Mouse (Mus musculus): ENCODE results near the gene 9530053A07Rik. TPM values are rescaled to one million over a fixed set of nuclear protein-coding genes. Genes with fewer than 3 reads are reported as not detected.

9530053A07Rik gene
- polyA plus RNA-seq, 3 experiments from 2014 or later = not detected

DNA sequence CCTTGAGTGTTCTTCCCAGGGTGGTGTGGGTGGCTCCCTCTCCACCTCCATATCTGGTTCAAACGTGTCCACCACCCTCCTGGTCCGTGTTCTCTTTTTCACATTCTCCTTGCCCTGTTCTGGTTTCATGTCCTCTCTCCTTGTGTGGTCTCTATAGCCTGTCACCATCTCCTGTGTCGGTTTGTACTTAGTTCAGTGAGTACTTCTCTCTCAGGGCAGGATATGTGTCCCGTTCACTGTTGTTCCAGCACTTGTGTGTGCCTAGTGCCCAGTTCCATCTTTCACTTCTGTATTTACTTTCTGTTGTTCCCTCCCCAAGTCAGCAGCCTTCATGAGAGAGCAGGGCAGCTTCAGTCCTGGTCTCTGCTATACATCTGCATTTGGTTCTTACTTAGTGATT, 46.1 kb downstream of the 9530053A07Rik start:
- ATAC-seq = no peak

- ATAC-seq = peak; percentile 90
Observed at GRCm38 (mm10) chr7:28179228-28179627, 50.0 kb downstream of the 9530053A07Rik start, which contains the start of gene Dyrk1b. Gene Dyrk1b (plus strand): TSS chr7:28179469.

DNA sequence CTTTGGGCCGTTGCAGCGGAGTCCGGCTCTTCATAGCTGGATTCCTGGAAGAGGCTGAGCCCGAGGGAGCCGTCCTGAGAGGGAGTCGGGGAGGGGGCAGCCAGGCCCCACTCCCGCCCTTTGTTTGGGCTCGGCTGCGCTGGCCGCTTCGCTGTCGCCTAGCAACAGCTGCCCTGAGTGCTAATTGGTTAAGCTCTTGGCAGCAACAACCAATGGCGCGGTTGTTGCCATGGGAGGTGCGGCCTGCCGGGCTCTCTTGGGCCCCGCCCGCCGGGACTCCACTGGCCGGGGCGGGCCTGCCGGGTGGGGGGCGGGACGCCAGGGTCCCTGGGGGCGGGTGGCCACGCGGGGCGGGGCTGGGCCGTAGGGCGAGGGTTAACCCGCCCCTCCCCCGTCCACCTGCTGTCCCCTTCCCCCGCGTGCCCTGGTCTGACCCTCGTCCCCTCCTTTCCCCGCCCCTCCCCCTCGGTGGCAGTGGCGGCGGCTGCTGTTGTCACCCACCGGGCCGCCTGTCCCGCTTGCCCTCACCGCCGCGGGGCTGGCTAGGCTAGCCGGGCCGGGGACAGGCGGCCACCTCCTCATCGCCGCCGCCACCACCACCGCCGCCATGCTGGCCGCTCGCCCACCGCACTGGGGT, 50.6 kb downstream of the 9530053A07Rik start:
- ATAC-seq = peak; percentile 87

GRCm38 (mm10) chr7:28180890-28181289, 51.6 kb downstream of the 9530053A07Rik start:
- ATAC-seq = no peak

DNA sequence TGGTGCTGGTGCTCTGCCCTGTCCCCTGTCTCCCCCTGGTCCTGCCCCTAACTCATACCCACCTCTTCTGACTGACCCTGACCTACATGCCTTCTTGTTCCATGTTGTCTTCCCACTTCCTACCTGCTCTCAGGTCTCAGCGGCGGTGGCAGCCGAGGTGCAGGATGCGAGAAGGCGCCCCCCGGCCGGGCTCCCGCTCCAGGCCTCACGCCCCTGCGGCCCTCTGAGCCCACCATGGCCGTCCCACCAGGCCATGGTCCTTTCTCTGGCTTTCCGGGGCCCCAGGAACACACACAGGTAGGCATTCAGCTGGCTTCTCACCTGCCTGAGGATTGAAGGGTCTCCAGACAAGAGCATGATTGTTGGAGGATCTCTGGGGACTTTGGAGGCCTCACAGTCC, 52.1 kb downstream of the 9530053A07Rik start:
- ATAC-seq = no peak

GRCm38 (mm10) chr7:28182320-28182719, 53.1 kb downstream of the 9530053A07Rik start:
- ATAC-seq = no peak

- ATAC-seq = no peak
Observed at GRCm38 (mm10) chr7:28185884-28186283, 56.6 kb downstream of the 9530053A07Rik start.

DNA sequence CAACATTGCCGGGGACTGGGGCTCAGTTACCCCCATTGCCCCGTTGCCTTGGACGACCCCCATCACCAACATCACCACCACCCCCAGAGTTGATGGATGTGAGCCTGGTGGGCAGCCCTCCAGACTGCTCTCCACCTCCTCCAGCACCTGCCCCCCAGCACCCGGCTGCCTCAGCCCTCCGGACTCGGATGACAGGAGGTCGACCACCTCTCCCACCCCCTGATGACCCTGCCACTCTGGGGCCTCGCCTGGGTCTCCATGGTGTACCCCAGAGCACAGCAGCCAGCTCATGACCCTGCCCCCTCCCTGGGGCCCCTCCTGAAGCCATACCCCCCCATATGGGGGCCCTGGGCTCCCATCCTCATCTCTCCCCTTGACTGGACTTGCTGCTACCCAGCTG, 57.4 kb downstream of the 9530053A07Rik start:
- no peak for ATAC-seq

- no peak for ATAC-seq
Observed at GRCm38 (mm10) chr7:28191489-28191888, 62.2 kb downstream of the 9530053A07Rik start.

- no peak for ATAC-seq
Observed at GRCm38 (mm10) chr7:28191903-28192302, 62.6 kb downstream of the 9530053A07Rik start.

GRCm38 (mm10) chr7:28195414-28196098, 66.3 kb downstream of the 9530053A07Rik start:
- ATAC-seq = no peak

DNA sequence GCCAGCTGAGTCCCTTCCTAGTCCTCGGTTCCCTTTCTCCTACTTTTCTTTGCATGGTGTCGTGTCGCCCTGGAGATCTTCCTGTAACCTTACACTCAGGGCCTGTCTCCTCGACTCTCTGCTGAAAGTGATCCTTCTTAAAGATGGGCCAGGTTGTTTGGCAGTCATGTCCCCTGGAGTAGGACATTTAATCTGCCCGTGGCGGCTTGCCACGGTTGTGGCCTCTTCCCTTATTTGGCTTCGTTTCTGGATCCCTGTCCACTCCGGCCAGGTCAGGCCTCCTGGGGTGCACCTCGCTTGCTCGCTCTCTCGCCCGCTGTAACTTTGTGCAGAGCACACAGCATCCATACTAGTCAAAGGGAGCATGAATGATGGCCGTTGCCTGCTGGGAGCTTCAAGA, 67.3 kb downstream of the 9530053A07Rik start:
- no peak for ATAC-seq

- no peak for ATAC-seq
Observed at GRCm38 (mm10) chr7:28199054-28199453, 69.8 kb downstream of the 9530053A07Rik start.

DNA sequence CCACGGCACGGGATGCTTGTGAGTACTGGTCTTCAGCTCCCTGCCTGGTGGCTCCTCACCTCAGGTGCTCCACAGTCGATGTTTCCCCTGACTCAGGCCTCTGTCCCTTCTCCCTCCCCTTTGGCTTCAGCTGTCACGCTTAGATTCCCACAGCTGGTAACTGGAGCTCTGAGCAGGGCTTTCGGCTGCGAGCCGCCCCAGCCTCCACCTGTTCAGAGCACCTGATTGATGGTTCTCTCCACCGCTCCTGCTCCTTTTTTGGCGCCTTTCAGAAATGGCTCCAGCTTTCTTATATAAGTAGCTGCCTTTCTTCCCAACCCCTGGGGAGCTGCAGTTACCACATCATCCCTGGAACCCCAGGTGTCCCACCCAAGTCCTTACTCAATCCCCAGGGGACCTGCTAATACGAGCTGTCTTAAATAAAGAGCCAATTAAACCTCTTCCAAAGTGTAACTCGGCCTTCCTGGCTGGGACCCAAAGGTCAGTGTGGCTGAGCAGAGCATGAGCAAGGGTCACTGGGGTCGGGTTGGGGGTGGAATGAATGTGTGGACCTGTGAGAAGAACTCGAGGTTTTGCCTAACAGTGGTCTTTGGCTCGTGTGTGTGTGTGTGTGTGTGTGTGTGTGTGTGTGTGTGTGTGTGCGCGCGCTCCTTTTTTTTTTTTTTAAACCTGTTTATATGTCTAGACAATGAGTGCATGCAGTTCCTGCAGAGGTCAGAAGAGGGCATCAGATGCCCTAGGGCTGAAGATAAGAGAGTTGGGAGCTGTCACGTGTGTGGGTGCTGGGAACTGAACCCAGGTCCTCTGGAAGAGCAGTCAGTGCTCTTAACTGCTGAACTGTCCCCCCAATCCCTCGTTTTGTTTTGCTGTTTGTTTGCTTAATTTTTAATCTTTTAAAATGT, 74.2 kb downstream of the 9530053A07Rik start:
- no peak for ATAC-seq

DNA sequence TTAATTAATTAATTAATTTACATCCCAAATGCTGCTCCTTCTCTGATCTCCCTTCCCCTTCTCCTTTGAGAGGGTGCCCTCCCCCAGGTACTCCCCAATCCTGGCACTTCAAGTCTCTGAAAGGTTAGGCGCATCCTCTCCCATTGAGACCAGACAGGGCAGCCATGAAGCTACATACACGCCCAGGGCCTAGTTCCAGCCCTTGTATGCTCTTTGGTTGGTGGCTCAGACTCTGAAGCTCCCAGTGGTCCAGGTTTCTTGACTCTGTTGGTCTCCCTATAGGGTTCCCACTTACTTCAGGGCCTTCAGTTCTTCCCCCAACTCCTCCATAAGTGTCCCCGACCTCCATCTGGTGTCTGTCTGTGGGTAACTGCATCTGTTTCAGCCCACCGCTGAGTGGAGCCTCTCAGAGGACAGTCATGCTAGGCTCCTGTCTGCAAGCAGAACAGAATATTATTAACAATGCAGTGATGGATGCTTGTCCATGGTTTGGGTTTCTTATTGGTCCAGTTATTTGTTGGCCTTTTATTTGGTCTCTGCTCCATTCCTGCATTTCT, 76.9 kb downstream of the 9530053A07Rik start:
- no peak for ATAC-seq

- ATAC-seq = peak; percentile 28
Observed at GRCm38 (mm10) chr7:28208396-28208987, 79.2 kb downstream of the 9530053A07Rik start.

DNA sequence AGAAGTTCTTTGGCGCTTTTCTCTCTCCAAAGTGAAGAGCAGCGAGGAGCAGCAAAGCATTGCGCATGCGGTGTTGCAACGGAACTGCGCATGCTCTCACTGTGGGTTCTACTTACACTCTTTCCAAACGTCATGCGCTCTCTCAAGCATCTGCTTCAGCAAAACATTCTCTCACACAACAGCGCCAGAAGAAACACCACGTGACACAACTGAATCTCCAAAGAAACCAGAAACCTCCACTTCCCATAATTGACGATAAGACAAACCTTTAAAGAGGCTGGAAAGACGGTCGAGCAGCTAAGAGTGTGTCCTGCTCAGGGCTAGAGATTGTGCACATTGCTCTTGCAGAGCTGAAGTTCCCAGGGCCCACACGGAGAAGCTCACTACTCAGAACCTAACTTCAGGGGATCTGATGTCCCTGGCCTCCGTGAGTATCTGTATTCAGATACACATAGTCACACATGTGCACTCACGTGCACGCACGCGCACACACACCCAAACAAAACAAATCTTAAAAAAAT, 79.8 kb downstream of the 9530053A07Rik start:
- peak; percentile 75 for ATAC-seq

GRCm38 (mm10) chr7:28210731-28211130, 81.5 kb downstream of the 9530053A07Rik start:
- no peak for ATAC-seq

DNA sequence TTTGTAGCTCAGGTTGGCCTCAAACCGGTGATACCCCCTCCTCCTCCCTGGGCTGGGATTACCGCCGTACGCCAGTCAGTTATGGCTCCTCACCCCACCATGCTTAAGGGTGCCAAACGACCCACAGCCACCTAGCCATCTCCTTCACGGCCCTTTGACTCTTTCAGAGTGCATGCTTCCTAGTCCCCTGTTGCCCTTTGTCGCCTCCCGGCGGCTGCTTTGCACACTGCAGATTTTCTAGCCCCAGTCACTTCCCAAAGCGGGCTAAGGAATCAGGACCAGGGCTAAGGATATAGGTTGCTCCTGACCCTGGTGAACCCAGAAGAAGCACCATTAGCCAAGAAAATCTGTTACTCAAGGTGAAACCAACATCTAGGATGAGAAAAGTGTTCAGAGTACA, 84.9 kb downstream of the 9530053A07Rik start:
- peak; percentile 60 for ATAC-seq

All from inflammation-experienced regulatory T-cells, adult 6 months (primary cell).